Mouse (Mus musculus): ENCODE measurements at regions not wholly inside any gene's neighbourhood (a gene's known extent, or its start where the extent isn't known, plus 50 kb on each side); places are given as distances from the start of the nearest gene placed in this dataset.

DNA sequence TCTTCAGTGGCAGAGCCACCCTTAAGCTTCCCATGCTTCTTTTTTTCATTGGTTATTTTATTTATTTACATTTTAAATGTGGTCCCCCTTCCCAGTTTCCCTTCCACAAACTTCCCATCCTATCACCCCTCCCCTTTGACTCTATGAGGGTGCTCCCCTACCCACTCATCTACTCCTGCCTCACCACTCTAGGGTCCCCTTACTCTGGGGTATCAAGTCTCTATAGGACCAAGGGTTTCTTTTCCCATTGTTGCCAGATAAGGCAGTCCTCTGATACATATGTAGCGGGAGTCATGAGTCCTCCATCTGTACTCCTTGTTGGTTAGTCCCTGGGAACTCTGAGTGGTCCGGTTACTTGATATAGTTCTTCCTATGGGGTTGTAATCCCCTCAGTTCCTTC, 110.6 kb upstream of the Fgf10 start:
- H3K27ac ChIP-seq = no peak overlapping the region
- no peak overlapping the region for H3K9ac ChIP-seq (ENCODE audit: low read depth, low read length)
- TF ChIP-seq POLR2A (IDR thresholded peaks at IDR 0.05; ENCODE audit: insufficient read depth, low read depth, low read length) = no peak
- TF ChIP-seq EP300 (IDR thresholded peaks at IDR 0.05; ENCODE audit: insufficient read depth, low read depth, low read length) = no peak
- H3K36me3 ChIP-seq (ENCODE audit: control insufficient read depth, insufficient read depth, low read length) = no peaks in the 10 kb centered on the region
- intact Hi-C loops (cut with DNase I) = no loop called here
- no peaks in the 10 kb centered on the region for H3K79me2 ChIP-seq (replicated peaks; ENCODE audit: control insufficient read depth, insufficient read depth, low read length)
- no peaks in the 10 kb centered on the region for H3K4me1 ChIP-seq (ENCODE audit: control insufficient read depth, insufficient read depth, low read length)
- H3K4me3 ChIP-seq = no peak overlapping the region
- no peaks in the 10 kb centered on the region for H3K27me3 ChIP-seq (ENCODE audit: control insufficient read depth, insufficient read depth, low read length)
- no peak for DNase-seq
- WGBS = 63% methylated on average over 2 of the region's 2 CpGs

DNA sequence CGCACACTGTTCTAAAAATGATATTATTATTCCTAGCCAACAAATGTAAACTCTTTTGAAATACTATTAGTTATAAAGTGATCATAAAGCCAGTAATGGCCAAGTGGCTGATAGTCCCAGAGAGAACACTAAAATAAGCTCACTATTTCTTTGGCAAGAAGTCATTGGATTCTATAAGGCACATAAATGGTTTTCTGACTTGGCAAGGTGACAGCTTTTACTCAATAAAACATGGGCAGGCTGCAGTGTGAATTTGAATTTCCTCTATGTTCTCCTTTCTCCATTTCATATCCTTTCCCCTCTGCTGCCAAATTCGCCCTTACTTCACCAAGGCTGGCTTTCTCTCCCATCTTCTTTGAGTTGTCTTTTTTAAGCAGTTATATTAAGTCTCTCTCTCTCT, 117.6 kb upstream of the Fgf10 start:
- DNase-seq = no peak
- Histone ChIP-seq H3K4me1 (ENCODE audit: control insufficient read depth, insufficient read depth, low read length) (no peaks in the 10 kb centered on the region), H3K4me3 (no peak overlapping the region), H3K27ac (no peak overlapping the region), H3K36me3 (ENCODE audit: control insufficient read depth, insufficient read depth, low read length) (no peaks in the 10 kb centered on the region), H3K27me3 (ENCODE audit: control insufficient read depth, insufficient read depth, low read length) (no peaks in the 10 kb centered on the region), H3K79me2 (replicated peaks; ENCODE audit: control insufficient read depth, insufficient read depth, low read length) (no peaks in the 10 kb centered on the region), H3K9ac (ENCODE audit: low read depth, low read length) (no peak overlapping the region)
- WGBS = 53% methylated on average over 2 of the region's 2 CpGs
- no peak for TF ChIP-seq EP300 (IDR thresholded peaks at IDR 0.05; ENCODE audit: insufficient read depth, low read depth, low read length)
- TF ChIP-seq CTCF (IDR thresholded peaks at IDR 0.05) = no peak
- intact Hi-C loops (cut with DNase I) = no loop called here

DNA sequence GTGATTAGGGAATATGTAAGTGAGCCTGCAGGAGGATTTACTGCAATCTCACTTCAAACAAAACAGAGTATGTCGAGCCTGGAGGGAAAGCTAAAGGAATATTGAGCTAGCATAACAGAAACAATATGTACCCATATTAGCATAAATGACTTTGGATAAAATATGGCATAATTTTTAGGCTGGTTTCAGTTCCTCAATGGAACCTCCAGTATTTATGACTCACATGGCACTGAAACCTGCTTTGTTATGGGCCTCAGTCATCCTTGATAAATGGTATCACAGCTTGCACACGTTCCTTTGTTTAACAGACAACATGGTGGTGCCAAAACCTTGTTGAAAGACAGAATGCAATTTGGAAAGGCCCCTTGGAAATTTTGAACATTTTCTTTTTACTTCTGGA, 130.8 kb upstream of the Fgf10 start:
- WGBS = 33% methylated on average over 2 of the region's 2 CpGs
- no peaks in the 10 kb centered on the region for H3K36me3 ChIP-seq (ENCODE audit: control insufficient read depth, insufficient read depth, low read length)

DNA sequence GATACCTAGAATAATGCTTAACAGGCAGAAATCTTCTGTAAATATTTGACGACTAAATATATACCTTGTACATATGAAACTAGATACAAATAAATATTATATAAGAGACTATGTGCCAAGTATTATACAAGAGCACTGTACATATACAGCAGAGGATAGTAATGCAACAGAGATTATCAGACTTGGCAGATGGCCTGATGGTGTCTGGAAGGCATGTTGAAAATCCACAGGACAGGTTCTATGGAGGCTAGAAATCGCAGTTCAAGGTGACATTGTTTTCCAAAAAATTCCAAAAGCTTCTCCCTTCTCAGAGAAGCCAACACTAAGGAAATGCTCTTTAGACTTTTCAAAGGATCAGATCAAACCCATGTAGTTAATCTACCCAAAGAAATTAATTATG, 126.9 kb upstream of the Mrps30 start:
- 81% methylated on average over 2 of the region's 2 CpGs for WGBS
- H3K27ac ChIP-seq = no peak overlapping the region
- TF ChIP-seq POLR2A (IDR thresholded peaks at IDR 0.05; ENCODE audit: insufficient read depth, low read depth, low read length) (no peak), EP300 (IDR thresholded peaks at IDR 0.05; ENCODE audit: insufficient read depth, low read depth, low read length) (no peak), CTCF (IDR thresholded peaks at IDR 0.05) (no peak)
- no peak overlapping the region for H3K4me3 ChIP-seq
- H3K27me3 ChIP-seq (ENCODE audit: control insufficient read depth, insufficient read depth, low read length) = no peaks in the 10 kb centered on the region
- DNase-seq = no peak
- intact Hi-C loops (cut with DNase I) = no loop called here
- no peaks in the 10 kb centered on the region for H3K79me2 ChIP-seq (replicated peaks; ENCODE audit: control insufficient read depth, insufficient read depth, low read length)
- no peaks in the 10 kb centered on the region for H3K4me1 ChIP-seq (ENCODE audit: control insufficient read depth, insufficient read depth, low read length)
- no peak overlapping the region for H3K9ac ChIP-seq (ENCODE audit: low read depth, low read length)
- no peaks in the 10 kb centered on the region for H3K36me3 ChIP-seq (ENCODE audit: control insufficient read depth, insufficient read depth, low read length)

More for the DNA sequence above, 130.8 kb upstream of the Fgf10 start:
- Histone ChIP-seq H3K27me3 (ENCODE audit: control insufficient read depth, insufficient read depth, low read length) (no peaks in the 10 kb centered on the region), H3K27ac (no peak overlapping the region), H3K9ac (ENCODE audit: low read depth, low read length) (no peak overlapping the region), H3K4me3 (no peak overlapping the region), H3K79me2 (replicated peaks; ENCODE audit: control insufficient read depth, insufficient read depth, low read length) (no peaks in the 10 kb centered on the region), H3K4me1 (ENCODE audit: control insufficient read depth, insufficient read depth, low read length) (no peaks in the 10 kb centered on the region)
- intact Hi-C loops (cut with DNase I) = no loop called here
- no peak for DNase-seq
- TF ChIP-seq CTCF (IDR thresholded peaks at IDR 0.05) = no peak
- TF ChIP-seq POLR2A (IDR thresholded peaks at IDR 0.05; ENCODE audit: insufficient read depth, low read depth, low read length) = no peak
- no peak for TF ChIP-seq EP300 (IDR thresholded peaks at IDR 0.05; ENCODE audit: insufficient read depth, low read depth, low read length)

DNA sequence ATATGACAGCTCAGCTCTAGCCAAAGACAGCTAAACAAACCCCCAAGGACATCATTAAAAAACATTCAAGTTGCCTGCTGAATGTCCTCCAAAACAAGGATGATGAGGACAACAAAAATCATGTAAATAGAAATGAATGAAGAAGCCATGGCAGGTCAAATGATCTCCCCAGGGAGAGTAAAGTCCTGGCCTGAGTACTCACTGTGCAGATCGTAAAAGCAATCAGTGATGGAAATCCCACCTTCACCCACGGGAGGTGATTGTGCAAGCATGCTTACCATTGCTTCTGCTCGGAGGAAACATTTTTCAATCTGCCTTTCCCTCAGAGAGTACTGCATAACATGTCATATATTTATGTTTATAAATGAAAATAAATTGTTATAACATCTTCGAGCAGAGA, 119.1 kb upstream of the Mrps30 start:
- Histone ChIP-seq H3K27ac (no peak overlapping the region), H3K27me3 (ENCODE audit: control insufficient read depth, insufficient read depth, low read length) (no peaks in the 10 kb centered on the region), H3K36me3 (ENCODE audit: control insufficient read depth, insufficient read depth, low read length) (no peaks in the 10 kb centered on the region), H3K9ac (ENCODE audit: low read depth, low read length) (no peak overlapping the region), H3K4me3 (no peak overlapping the region), H3K79me2 (replicated peaks; ENCODE audit: control insufficient read depth, insufficient read depth, low read length) (no peaks in the 10 kb centered on the region), H3K4me1 (ENCODE audit: control insufficient read depth, insufficient read depth, low read length) (no peaks in the 10 kb centered on the region)
- TF ChIP-seq EP300 (IDR thresholded peaks at IDR 0.05; ENCODE audit: insufficient read depth, low read depth, low read length) (no peak), POLR2A (IDR thresholded peaks at IDR 0.05; ENCODE audit: insufficient read depth, low read depth, low read length) (no peak), CTCF (IDR thresholded peaks at IDR 0.05) (no peak)
- intact Hi-C loops (cut with DNase I) = no loop called here
- peak in 1 of 2 experiments; percentile 4 for DNase-seq
- 51% methylated on average over 4 of the region's 4 CpGs for WGBS

DNA sequence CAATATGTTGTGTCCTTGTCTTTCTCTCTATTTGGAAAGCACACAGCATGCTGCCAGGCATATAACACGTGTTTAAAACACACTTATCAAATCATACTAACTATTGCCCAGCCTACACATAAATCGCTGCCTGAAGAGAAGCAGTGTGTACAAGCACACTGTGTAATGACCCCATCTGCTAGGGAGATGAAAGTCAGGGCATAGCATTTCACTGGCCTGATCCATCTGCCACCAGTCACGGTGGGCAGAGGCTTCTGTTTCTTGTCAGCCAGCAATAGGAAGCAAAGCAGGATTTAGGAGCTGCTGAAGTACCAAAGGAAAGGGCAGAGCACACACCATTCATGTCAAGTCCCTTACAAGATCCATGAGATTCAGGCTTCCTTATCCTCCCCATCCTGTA, 103.6 kb upstream of the Mrps30 start:
- Histone ChIP-seq H3K79me2 (replicated peaks; ENCODE audit: control insufficient read depth, insufficient read depth, low read length) (no peaks in the 10 kb centered on the region), H3K9ac (ENCODE audit: low read depth, low read length) (no peak overlapping the region), H3K36me3 (ENCODE audit: control insufficient read depth, insufficient read depth, low read length) (no peaks in the 10 kb centered on the region), H3K4me1 (ENCODE audit: control insufficient read depth, insufficient read depth, low read length) (no peaks in the 10 kb centered on the region), H3K4me3 (no peak overlapping the region), H3K27me3 (ENCODE audit: control insufficient read depth, insufficient read depth, low read length) (no peaks in the 10 kb centered on the region), H3K27ac (no peak overlapping the region)
- TF ChIP-seq POLR2A (IDR thresholded peaks at IDR 0.05; ENCODE audit: insufficient read depth, low read depth, low read length) (no peak), CTCF (IDR thresholded peaks at IDR 0.05) (no peak), EP300 (IDR thresholded peaks at IDR 0.05; ENCODE audit: insufficient read depth, low read depth, low read length) (no peak)
- 30% methylated on average over 3 of the region's 3 CpGs for WGBS
- intact Hi-C loops (cut with DNase I) = no loop called here
- no peak for DNase-seq
